Mouse (Mus musculus): ENCODE measurements at regions not wholly inside any gene's neighbourhood (a gene's known extent, or its start where the extent isn't known, plus 50 kb on each side); places are given as distances from the start of the nearest gene placed in this dataset.

GRCm38 (mm10) chr12:105092730-105093440, 52.9 kb upstream of the Tcl1b2 start:
- 57% methylated on average over 9 of the region's 9 CpGs for WGBS
- Histone ChIP-seq H3K27me3 (ENCODE audit: control insufficient read depth, insufficient read depth, low read length) (no peaks in the 10 kb centered on the region), H3K4me3 (replicated peaks; ENCODE audit: low read depth, low read length) (no peak overlapping the region), H3K4me2 (ENCODE audit: low read length) (no peak overlapping the region), H3K4me1 (ENCODE audit: control insufficient read depth, insufficient read depth, low read length) (0 out of 2 replicates have a peak, but pooled peaks cover 6% of the 10 kb centered on the region), H3K9me3 (ENCODE audit: control insufficient read depth, low read length) (no peaks in the 10 kb centered on the region), H3K36me3 (ENCODE audit: control insufficient read depth, insufficient read depth, low read length) (no peaks in the 10 kb centered on the region), H3K27ac (replicated peaks; ENCODE audit: low read depth, low read length) (peak overlapping the region; percentile 70), H3K9ac (replicated peaks; ENCODE audit: low read length) (no peak overlapping the region)
- DNase-seq (peak; percentile 30), ATAC-seq (ENCODE audit: low FRiP score, low TSS enrichment) (no peak)

- WGBS, result 24% methylated on average over 6 of the region's 6 CpGs
- Histone ChIP-seq H3K4me2 (ENCODE audit: low read length) (no peak overlapping the region), H3K27me3 (ENCODE audit: control insufficient read depth, insufficient read depth, low read length) (no peaks in the 10 kb centered on the region), H3K4me1 (ENCODE audit: control insufficient read depth, insufficient read depth, low read length) (0 out of 2 replicates have a peak, but pooled peaks cover 6% of the 10 kb centered on the region), H3K36me3 (ENCODE audit: control insufficient read depth, insufficient read depth, low read length) (no peaks in the 10 kb centered on the region), H3K9ac (replicated peaks; ENCODE audit: low read length) (peak overlapping the region; percentile 24; the same call in 1 of the 2 replicates), H3K9me3 (ENCODE audit: control insufficient read depth, low read length) (no peaks in the 10 kb centered on the region), H3K4me3 (replicated peaks; ENCODE audit: low read depth, low read length) (no peak overlapping the region), H3K27ac (replicated peaks; ENCODE audit: low read depth, low read length) (peak overlapping the region; percentile 70; the same call in 1 of the 2 replicates)
- DNase-seq (peak; percentile 83), ATAC-seq (ENCODE audit: low FRiP score, low TSS enrichment) (peak; percentile 82)
These were observed 52.3 kb upstream of the Tcl1b2 start for GRCm38 (mm10) chr12:105093509-105093908.
